Mouse (Mus musculus) heart, embryonic 13.5 days (tissue): Measurements from ENCODE around the gene Olfr904. TPM values are rescaled to one million over a fixed set of nuclear protein-coding genes. Genes with fewer than 3 reads are reported as not detected.
"Not testable (repeated sequence)": the region's sequence is repeated elsewhere in the genome, so short reads cannot be mapped to it uniquely, and the experiment has no call there.

Experiments
- ATAC-seq: fragments of 200-750 bp; cut with Nextera tagmentation; 2 replicates; pipeline ENCODE4 v1.8.0; 2017; ENCODE audit warnings: moderate TSS enrichment; ENCODE audit not compliant: insufficient number of reproducible peaks, low FRiP score, low TSS enrichment; ENCODE audit errors: extremely low read depth
- H3K27ac ChIP-seq: fragments of 300-500 bp; sonication (generic); replicated peaks from 2 replicates; pipeline ENCODE4 v1.5.1; 2015; ENCODE audit warnings: moderate library complexity, mild to moderate bottlenecking, inconsistent platforms
- H3K27me3 ChIP-seq: fragments of 300-500 bp; sonication (generic); replicated peaks from 2 replicates; pipeline ENCODE4 v1.6.1; 2015; ENCODE audit warnings: mild to moderate bottlenecking, inconsistent platforms
- H3K36me3 ChIP-seq: fragments of 300-500 bp; sonication (generic); 2 replicates; pipeline ENCODE4 v1.6.1; 2015; ENCODE audit warnings: mild to moderate bottlenecking, inconsistent platforms
- H3K4me1 ChIP-seq: fragments of 300-500 bp; sonication (generic); 2 replicates; pipeline ENCODE4 v1.6.1; 2015; ENCODE audit warnings: inconsistent platforms
- H3K4me2 ChIP-seq: fragments of 300-500 bp; sonication (generic); 2 replicates; pipeline ENCODE4 v1.6.1; 2015; ENCODE audit warnings: inconsistent platforms, mild to moderate bottlenecking, moderate library complexity
- H3K4me3 ChIP-seq: fragments of 300-500 bp; sonication (generic); 2 replicates; pipeline ENCODE4 v1.5.1; 2015; ENCODE audit warnings: moderate library complexity, mild to moderate bottlenecking, inconsistent platforms
- H3K9ac ChIP-seq: fragments of 300-500 bp; sonication (generic); 2 replicates; pipeline ENCODE4 v1.6.1; 2015; ENCODE audit warnings: inconsistent platforms, mild to moderate bottlenecking, moderate library complexity
- H3K9me3 ChIP-seq: fragments of 300-500 bp; sonication (generic); 2 replicates; pipeline ENCODE4 v1.6.1; 2016; ENCODE audit warnings: inconsistent platforms
- WGBS: fragments of 180-500 bp; shearing (Covaris S2); methylation state at CpG from one replicate; pipeline ENCODE4 v1.1.7; 2015; ENCODE audit warnings: mixed read lengths; 5-methylcytosine and 5-hydroxymethylcytosine counted together
- polyA plus RNA-seq: library from polyadenylated mRNA; unstranded; fragments of >200 nt; fragmentation: Nextera tagmentation; extraction: Ambion mirVana; gene quantifications from 2 replicates; pipeline ENCODE4 v1.2.1, GENCODE M21; 2015

Gene Olfr904
- not detected in 2 replicates for polyA plus RNA-seq

DNA sequence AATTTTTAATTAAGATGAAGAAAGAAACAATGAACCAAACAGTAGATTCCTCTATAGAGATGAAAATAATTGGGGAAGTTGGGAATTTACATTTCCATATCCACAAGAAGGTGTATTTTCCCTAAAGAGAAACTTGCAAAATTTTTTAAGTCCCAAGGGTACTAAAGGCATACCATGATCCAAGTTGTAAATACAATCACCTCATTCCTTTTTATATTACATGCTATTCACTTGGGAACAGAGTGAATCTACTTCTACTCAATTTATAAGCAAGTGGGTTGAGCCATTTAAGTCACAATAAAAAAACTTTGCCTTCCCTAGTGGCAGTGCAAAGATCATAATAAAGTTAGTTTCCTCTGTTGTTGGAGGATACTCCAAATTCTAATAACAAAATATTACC is at the start of gene Olfr904:
Olfr904 (plus strand) TSS at position 301 of the 400 bp plus-strand sequence.
- H3K27ac ChIP-seq: no peak within 1 kb of the TSS
- H3K27me3 ChIP-seq: no peaks in the 10 kb centered on the region
- H3K9me3 ChIP-seq: no peaks in the 10 kb centered on the region
- ATAC-seq: no peak
- H3K4me2 ChIP-seq: no peak within 1 kb of the TSS
- H3K36me3 ChIP-seq: no peaks in the 10 kb centered on the region
- H3K4me1 ChIP-seq: no peaks in the 10 kb centered on the region
- H3K9ac ChIP-seq: no peak within 1 kb of the TSS
- H3K4me3 ChIP-seq: no peak within 1 kb of the TSS

DNA sequence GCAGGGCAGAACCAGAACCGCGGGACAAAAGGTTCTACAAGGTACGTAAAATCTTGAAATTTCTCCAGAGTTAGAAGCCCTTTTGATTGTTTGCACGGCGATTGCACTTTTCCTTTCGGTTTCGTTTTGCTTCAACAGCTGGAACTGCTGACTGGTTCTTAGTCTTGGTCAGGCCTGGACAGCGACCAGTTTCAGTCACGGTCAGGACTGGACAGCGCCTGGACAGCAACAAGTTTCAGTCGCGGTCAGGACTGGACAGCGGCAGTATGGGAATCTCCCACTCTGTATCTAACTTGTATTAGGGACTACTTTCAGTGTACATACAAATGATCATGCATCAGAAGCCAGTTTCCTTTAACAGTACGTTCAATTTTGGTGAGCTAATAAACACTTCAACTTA is 49.4 kb upstream of the Olfr904 start:
- not testable (repeated sequence) for ATAC-seq, H3K27me3 ChIP-seq, H3K9me3 ChIP-seq, H3K27ac ChIP-seq, H3K36me3 ChIP-seq, H3K4me3 ChIP-seq, H3K4me2 ChIP-seq, H3K9ac ChIP-seq, H3K4me1 ChIP-seq
- 84% methylated on average over 14 of the region's 14 CpGs for WGBS

- no peaks in the 10 kb centered on the region for H3K36me3 ChIP-seq
- no peak for ATAC-seq
These were observed 39.1 kb upstream of the Olfr904 start for GRCm38 (mm10) chr9:38423801-38424200.

DNA sequence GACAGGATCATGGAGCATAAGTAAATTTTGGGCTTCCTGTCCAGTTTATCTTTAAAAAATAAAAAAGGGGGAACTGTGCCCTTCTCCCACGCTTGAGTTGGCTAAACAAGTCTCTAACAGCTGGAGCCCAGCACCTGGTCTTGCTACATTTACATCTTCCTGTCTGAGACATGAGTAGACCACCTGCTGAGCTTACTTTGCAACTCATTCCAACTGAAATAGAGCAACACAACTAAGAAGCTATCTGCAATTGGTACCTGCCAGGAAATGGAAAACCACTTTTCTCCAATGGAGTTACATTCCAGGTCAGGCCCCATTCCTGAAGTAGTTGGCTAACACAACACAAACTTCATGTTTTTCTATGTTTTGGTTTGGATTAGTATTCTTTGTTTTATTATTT is 35.9 kb upstream of the Olfr904 start:
- Histone ChIP-seq H3K9ac (no peak overlapping the region), H3K4me3 (no peak overlapping the region), H3K27me3 (no peaks in the 10 kb centered on the region), H3K4me2 (no peak overlapping the region), H3K4me1 (no peaks in the 10 kb centered on the region), H3K36me3 (no peaks in the 10 kb centered on the region), H3K9me3 (peaks cover 6% of the 10 kb centered on the region; the same call in 1 of the 2 replicates), H3K27ac (no peak overlapping the region)
- ATAC-seq: no peak
- WGBS: 31% methylated on average over 1 of the region's 1 CpGs

More at GRCm38 (mm10) chr9:38423801-38424200, 39.1 kb upstream of the Olfr904 start:
- Histone ChIP-seq H3K9ac (no peak overlapping the region), H3K4me1 (no peaks in the 10 kb centered on the region), H3K4me2 (no peak overlapping the region), H3K27me3 (no peaks in the 10 kb centered on the region), H3K9me3 (peaks cover 9% of the 10 kb centered on the region; the same call in 1 of the 2 replicates), H3K4me3 (no peak overlapping the region), H3K27ac (no peak overlapping the region)

DNA sequence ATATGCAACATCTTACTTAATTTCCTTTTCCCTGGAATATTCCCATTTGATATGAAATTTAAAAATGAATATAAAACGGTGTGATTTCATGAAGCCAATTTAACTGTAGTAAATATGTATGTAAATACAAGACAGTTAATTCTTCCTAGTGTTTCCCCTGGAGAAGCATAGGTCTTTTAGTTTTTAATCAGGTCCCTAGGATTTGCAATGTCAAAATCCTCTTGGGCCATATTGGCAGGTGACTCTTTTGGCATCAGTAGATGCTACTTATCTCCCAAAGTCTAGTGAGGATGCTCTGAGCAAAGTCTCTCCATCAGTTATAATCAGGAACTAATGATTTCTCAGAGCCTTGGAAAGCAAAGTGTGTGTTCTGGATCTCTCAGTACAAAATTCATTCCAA is 33.8 kb upstream of the Olfr904 start, which contains the start of gene Olfr901:
Olfr901 (plus strand) TSS at position 301 of the 400 bp plus-strand sequence.
- H3K4me2 ChIP-seq: no peak within 1 kb of the TSS
- ATAC-seq: no peak
- H3K27ac ChIP-seq: no peak within 1 kb of the TSS
- no peaks in the 10 kb centered on the region for H3K36me3 ChIP-seq
- H3K27me3 ChIP-seq: no peaks in the 10 kb centered on the region
- no peaks in the 10 kb centered on the region for H3K4me1 ChIP-seq
- no peak within 1 kb of the TSS for H3K4me3 ChIP-seq
- no peak within 1 kb of the TSS for H3K9ac ChIP-seq
- WGBS: 76% methylated on average over 1 of the region's 1 CpGs
- H3K9me3 ChIP-seq: peaks cover 6% of the 10 kb centered on the region; the same call in 1 of the 2 replicates

DNA sequence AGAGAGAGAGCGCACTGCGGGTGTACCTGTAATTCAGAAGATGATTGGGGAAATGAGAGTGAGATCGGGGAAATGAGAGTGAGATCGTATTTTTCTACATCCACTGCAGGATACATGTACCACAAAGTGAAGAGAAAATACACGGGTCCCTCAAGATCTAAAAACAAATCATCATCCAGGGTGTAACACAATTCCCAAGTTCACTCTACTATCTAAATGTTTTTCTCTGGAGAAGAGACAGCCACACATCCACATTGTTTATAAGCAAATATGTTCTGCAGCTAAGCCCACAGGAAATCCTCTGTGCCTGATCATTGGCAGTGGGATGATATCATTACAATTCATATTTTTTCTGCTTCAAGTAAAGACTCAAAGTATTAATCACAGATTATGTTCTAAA is 15.6 kb upstream of the Olfr904 start, which contains the start of gene Olfr902:
Olfr902 (plus strand) TSS at position 301 of the 400 bp plus-strand sequence.
- 83% methylated on average over 5 of the region's 5 CpGs for WGBS

GRCm38 (mm10) chr9:38470807-38471206 is 7.9 kb downstream of the Olfr904 start, which contains the start of gene Olfr905:
Gene Olfr905 (plus strand): TSS chr9:38471107.
- Histone ChIP-seq H3K9ac (no peak within 1 kb of the TSS), H3K27me3 (no peaks in the 10 kb centered on the region), H3K4me3 (no peak within 1 kb of the TSS), H3K4me2 (no peak within 1 kb of the TSS), H3K36me3 (no peaks in the 10 kb centered on the region), H3K9me3 (no peaks in the 10 kb centered on the region), H3K27ac (no peak within 1 kb of the TSS), H3K4me1 (no peaks in the 10 kb centered on the region)
- no peak for ATAC-seq

More for the DNA sequence above, 15.6 kb upstream of the Olfr904 start, which contains the start of gene Olfr902:
- no peaks in the 10 kb centered on the region for H3K4me1 ChIP-seq
- H3K27me3 ChIP-seq: no peaks in the 10 kb centered on the region
- ATAC-seq: no peak
- no peak within 1 kb of the TSS for H3K27ac ChIP-seq
- no peak within 1 kb of the TSS for H3K4me3 ChIP-seq
- H3K9ac ChIP-seq: no peak within 1 kb of the TSS
- H3K36me3 ChIP-seq: no peaks in the 10 kb centered on the region
- H3K9me3 ChIP-seq: no peaks in the 10 kb centered on the region
- no peak within 1 kb of the TSS for H3K4me2 ChIP-seq

DNA sequence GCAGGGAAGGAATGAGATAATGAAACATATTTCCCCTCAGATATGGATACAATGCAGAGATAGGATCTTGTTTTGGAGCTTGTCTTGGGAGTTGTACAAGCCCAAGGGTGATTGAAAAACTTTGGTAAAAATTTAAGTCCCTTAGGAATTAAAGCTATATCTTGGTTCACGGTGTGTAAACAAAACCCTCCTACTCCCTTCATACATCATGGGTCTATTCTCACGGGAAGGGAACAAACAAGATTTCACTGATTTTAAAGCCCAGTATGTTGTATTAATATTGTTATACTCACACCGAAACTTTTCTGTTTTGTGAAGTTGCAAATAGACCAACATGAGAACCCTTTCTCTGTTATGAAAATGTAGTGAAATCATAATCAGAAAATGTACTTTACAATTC is 23.8 kb downstream of the Olfr904 start, which contains the start of gene Olfr906:
Olfr906 (plus strand) TSS at position 301 of the 400 bp plus-strand sequence.
- no peaks in the 10 kb centered on the region for H3K27me3 ChIP-seq
- H3K9me3 ChIP-seq: no peaks in the 10 kb centered on the region
- ATAC-seq: no peak
- H3K27ac ChIP-seq: no peak within 1 kb of the TSS
- H3K4me1 ChIP-seq: no peaks in the 10 kb centered on the region
- H3K4me2 ChIP-seq: no peak within 1 kb of the TSS
- no peak within 1 kb of the TSS for H3K9ac ChIP-seq
- H3K36me3 ChIP-seq: no peaks in the 10 kb centered on the region
- no peak within 1 kb of the TSS for H3K4me3 ChIP-seq
- WGBS: 67% methylated on average over 3 of the region's 3 CpGs

DNA sequence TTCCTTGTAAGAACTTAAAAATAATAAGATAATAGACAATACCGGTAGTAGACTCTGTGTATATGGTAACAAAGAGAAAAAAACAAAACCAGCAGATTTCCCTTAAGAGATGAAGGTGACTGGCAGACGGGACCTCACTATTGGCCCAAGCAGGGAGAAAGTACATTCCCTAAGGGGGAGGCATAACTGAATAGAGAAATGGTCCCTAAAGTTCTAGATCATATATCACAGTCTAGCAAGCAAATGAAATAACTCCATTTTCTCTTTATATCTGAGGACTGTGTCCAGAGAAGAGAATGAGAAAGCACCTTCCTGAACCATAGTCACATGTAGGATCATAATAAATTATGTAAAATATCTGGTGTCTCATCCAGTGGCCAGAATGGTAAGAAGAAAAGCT is 32.6 kb downstream of the Olfr904 start, which contains the start of gene Olfr907:
Olfr907 (plus strand) TSS at position 301 of the 400 bp plus-strand sequence.
- Histone ChIP-seq H3K4me1 (no peaks in the 10 kb centered on the region), H3K4me2 (no peak within 1 kb of the TSS), H3K36me3 (no peaks in the 10 kb centered on the region), H3K4me3 (no peak within 1 kb of the TSS), H3K9me3 (no peaks in the 10 kb centered on the region), H3K27ac (no peak within 1 kb of the TSS), H3K27me3 (no peaks in the 10 kb centered on the region), H3K9ac (no peak within 1 kb of the TSS)
- ATAC-seq: no peak
- WGBS: 65% methylated on average over 2 of the region's 2 CpGs

GRCm38 (mm10) chr9:38512353-38512752 is 49.4 kb downstream of the Olfr904 start:
- no peak overlapping the region for H3K9ac ChIP-seq
- H3K4me3 ChIP-seq: no peak overlapping the region
- 58% methylated on average over 2 of the region's 2 CpGs for WGBS
- no peaks in the 10 kb centered on the region for H3K36me3 ChIP-seq
- no peaks in the 10 kb centered on the region for H3K4me1 ChIP-seq
- no peaks in the 10 kb centered on the region for H3K27me3 ChIP-seq
- ATAC-seq: no peak
- no peak overlapping the region for H3K4me2 ChIP-seq
- no peak overlapping the region for H3K27ac ChIP-seq
- no peaks in the 10 kb centered on the region for H3K9me3 ChIP-seq
